Mouse (Mus musculus): ENCODE measurements around the gene Ccdc184. TPM values are rescaled to one million over a fixed set of nuclear protein-coding genes. Genes with fewer than 3 reads are reported as not detected.
A peak's percentile ranks its signal among the peaks of the same experiment; 100 is the strongest.

Gene Ccdc184
- polyA plus RNA-seq, 1 experiment from 2014 or later, result 1.1 TPM

DNA sequence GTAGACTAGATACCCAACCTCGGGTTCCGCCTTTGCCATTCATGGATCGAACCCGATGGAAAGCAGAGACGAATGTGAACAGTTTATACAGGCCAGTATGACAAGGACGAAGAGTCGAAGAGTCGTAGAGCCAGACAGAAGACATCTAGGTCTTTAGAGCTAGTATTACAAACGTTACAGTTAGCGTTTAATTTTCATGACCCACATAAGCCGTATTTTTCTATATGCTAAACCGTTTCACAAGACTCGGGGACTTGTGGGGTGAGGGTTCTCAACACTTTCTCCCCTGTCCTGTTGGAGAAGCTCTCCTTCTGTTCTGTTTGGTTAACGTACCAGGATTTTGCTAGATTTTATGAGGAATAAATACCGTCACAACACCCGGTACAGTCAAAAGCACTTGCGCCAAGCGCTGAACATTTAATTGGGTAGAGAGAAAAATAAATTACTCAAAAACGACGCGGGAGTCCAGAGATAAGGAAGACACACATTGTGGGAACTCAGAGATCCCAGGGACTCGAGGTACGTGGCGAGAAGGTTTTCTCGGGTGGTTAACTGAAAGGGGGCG, 13.7 kb downstream of the Ccdc184 start:
- no peak overlapping the region for H3K27ac ChIP-seq
- no peak for ATAC-seq (ENCODE audit: insufficient number of reproducible peaks, insufficient read depth, low FRiP score, low TSS enrichment, low read depth)
- H3K4me2 ChIP-seq, result peak overlapping the region; percentile 70
- H3K27me3 ChIP-seq, result peaks cover 21% of the 10 kb centered on the region
- 5% methylated on average over 26 of the region's 26 CpGs for WGBS
- H3K9ac ChIP-seq, result peak overlapping the region; percentile 60
- H3K9me3 ChIP-seq, result no peaks in the 10 kb centered on the region
- H3K36me3 ChIP-seq, result no peaks in the 10 kb centered on the region
- H3K4me1 ChIP-seq, result peaks cover 7% of the 10 kb centered on the region; the same call in 1 of the 2 replicates
- peak overlapping the region; percentile 47 for H3K4me3 ChIP-seq

DNA sequence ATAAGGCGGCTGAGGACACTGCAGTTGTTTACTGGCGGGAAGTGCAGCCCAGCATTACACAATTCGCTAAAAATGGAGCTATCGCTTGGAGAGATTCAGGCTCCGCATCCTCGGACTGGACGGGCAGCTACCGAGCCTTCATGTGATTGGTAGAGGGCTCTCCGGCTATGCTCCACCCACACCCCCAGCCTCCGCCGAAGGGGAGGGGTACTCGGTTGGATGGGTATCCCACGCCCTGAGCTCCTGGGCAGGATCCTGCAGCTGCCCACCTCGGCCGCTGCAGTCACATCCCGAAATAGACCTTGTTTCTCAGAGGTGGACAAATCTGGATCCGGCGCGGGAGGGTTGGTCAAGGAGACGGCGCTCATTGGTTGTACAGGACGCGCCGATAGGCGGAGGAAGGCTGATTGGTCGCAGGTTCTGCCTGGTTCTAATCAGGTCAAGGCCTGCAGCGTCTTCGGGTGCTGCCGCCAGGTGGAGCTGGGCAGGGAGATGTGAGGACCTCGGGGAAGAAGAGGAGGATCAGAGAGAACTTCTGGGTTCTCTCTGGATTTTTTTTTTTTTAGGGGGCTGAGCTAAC, 14.3 kb downstream of the Ccdc184 start:
- Histone ChIP-seq H3K27me3 (peaks cover 15% of the 10 kb centered on the region), H3K9me3 (no peaks in the 10 kb centered on the region), H3K4me1 (peaks cover 7% of the 10 kb centered on the region; the same call in 1 of the 2 replicates), H3K36me3 (no peaks in the 10 kb centered on the region), H3K4me2 (peak overlapping the region; percentile 70), H3K27ac (no peak overlapping the region), H3K4me3 (peak overlapping the region; percentile 47), H3K9ac (peak overlapping the region; percentile 60)
- peak; percentile 93 for ATAC-seq (ENCODE audit: insufficient number of reproducible peaks, insufficient read depth, low FRiP score, low TSS enrichment, low read depth)
- WGBS, result under 1% methylated on average over 30 of the region's 30 CpGs

DNA sequence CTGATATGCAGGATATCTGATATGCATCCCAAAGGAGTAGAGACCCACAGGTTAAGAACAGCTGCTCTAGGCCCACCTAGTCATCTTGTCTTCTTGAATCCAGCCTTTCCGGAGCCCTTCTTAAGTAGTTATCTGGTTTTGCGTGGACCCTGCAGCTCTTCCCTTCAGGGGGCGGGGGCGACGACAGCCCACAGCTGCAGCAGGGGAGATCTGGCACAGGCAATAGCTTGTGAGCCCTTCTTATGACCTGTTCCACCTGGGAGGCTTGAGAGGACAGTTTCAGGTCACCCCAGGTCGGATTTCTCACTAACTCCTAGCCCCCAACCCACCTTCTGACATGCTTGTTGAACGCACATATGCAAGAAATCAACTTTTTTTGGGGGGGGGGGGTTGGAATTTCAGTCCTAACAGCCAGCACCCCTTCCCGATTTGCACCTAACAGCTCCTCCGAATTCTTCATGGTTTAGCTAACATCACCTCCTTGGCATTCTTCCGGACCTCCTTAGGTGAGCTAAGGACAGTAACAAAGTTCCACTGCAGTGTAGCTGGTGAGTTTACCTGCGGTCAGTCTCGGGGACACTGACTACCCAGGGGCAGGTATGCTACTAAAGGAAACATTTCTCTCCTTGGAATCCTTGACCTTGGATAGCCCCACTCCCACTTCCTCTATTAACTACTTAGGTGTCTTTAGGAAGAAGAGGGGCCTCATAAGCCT, 15.1 kb downstream of the Ccdc184 start:
- peaks cover 7% of the 10 kb centered on the region; the same call in 1 of the 2 replicates for H3K4me1 ChIP-seq
- peaks cover 10% of the 10 kb centered on the region for H3K27me3 ChIP-seq
- no peak for ATAC-seq (ENCODE audit: insufficient number of reproducible peaks, insufficient read depth, low FRiP score, low TSS enrichment, low read depth)
- peak overlapping the region; percentile 70 for H3K4me2 ChIP-seq
- 67% methylated on average over 12 of the region's 12 CpGs for WGBS
- H3K36me3 ChIP-seq, result no peaks in the 10 kb centered on the region
- no peak overlapping the region for H3K27ac ChIP-seq
- H3K4me3 ChIP-seq, result no peak overlapping the region
- H3K9me3 ChIP-seq, result no peaks in the 10 kb centered on the region
- H3K9ac ChIP-seq, result no peak overlapping the region

DNA sequence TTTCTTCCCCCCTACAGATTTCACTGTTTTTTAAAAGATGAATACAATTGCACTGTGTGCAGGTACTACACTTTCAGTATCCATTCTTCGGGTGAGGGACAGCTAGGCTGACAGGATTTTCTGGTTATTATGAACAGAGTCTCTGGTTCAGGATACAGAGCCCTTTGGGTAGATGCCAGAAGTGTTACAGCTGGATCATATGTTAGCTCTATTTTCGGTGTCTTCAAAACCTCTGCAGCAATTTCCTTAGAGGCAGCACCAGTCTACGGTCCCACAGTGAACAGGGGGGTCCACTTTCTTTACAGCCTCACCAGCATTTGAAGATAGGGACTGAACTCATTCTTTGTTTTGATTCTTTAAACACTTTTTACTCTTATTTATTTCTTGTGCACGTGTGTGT, 17.5 kb downstream of the Ccdc184 start:
- 0 out of 2 replicates have a peak, but pooled peaks cover 2% of the 10 kb centered on the region for H3K27me3 ChIP-seq
- WGBS, result 49% methylated on average over 4 of the region's 4 CpGs
- H3K36me3 ChIP-seq, result no peaks in the 10 kb centered on the region
- no peak for ATAC-seq (ENCODE audit: insufficient number of reproducible peaks, insufficient read depth, low FRiP score, low TSS enrichment, low read depth)
- H3K4me1 ChIP-seq, result peaks cover 7% of the 10 kb centered on the region; the same call in 1 of the 2 replicates
- no peak overlapping the region for H3K4me2 ChIP-seq
- H3K9me3 ChIP-seq, result no peaks in the 10 kb centered on the region
- no peak overlapping the region for H3K4me3 ChIP-seq
- H3K9ac ChIP-seq, result no peak overlapping the region
- no peak overlapping the region for H3K27ac ChIP-seq

DNA sequence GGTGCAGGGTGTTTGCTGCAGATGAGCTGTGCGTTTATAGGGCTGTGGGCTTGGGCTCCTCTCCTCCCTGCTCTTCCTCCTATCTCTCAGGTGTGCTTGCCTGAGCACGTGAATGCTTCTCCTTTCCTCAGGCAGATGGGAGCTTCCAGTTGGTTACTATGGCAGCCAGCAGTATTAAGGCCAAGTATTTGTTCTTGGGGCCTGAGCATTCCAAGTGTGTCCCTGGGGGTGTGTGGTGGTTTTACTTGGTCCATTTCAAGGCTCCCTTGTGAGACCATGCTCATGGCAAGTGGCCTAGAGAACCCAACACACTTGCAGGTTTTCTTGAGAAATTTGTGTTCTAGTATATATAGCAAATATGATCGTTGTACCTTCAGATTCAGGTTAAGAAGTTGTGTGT, 28.5 kb downstream of the Ccdc184 start, which contains the start of gene Olfr288:
Gene Olfr288, minus strand, starts transcription at position 101 of the 400 bp plus-strand sequence.
- ATAC-seq (ENCODE audit: insufficient number of reproducible peaks, insufficient read depth, low FRiP score, low TSS enrichment, low read depth), result no peak
- WGBS, result 63% methylated on average over 3 of the region's 3 CpGs

DNA sequence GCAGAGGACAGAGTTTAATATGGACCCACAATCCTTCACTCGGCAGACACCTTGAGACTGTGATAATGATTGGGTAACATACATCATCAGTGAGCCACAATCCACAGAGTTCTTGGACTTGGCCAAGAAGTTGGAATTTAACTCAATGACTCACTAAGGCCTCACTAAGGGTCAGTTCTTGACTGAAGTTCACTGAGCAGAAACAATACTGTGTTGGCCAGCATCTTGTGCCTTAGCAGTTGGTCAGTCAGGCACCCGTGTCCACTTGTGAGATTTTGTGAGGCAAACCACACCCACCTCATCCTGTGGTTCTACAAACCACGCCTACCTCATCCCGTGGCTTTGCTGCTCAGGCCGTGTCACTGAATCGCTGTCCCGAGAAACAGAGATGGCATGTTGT, 42.7 kb downstream of the Ccdc184 start:
- no peak overlapping the region for H3K4me2 ChIP-seq
- H3K36me3 ChIP-seq, result no peaks in the 10 kb centered on the region
- no peaks in the 10 kb centered on the region for H3K9me3 ChIP-seq
- no peaks in the 10 kb centered on the region for H3K4me1 ChIP-seq
- H3K4me3 ChIP-seq, result no peak overlapping the region
- 87% methylated on average over 7 of the region's 7 CpGs for WGBS
- H3K9ac ChIP-seq, result no peak overlapping the region
- no peak overlapping the region for H3K27ac ChIP-seq
- no peaks in the 10 kb centered on the region for H3K27me3 ChIP-seq
- no peak for ATAC-seq (ENCODE audit: insufficient number of reproducible peaks, insufficient read depth, low FRiP score, low TSS enrichment, low read depth)

More for the DNA sequence above, 28.5 kb downstream of the Ccdc184 start, which contains the start of gene Olfr288:
- no peaks in the 10 kb centered on the region for H3K9me3 ChIP-seq
- H3K9ac ChIP-seq, result no peak within 1 kb of the TSS
- H3K27ac ChIP-seq, result no peak within 1 kb of the TSS
- H3K27me3 ChIP-seq, result peaks cover 3% of the 10 kb centered on the region; the same call in 1 of the 2 replicates
- no peak within 1 kb of the TSS for H3K4me3 ChIP-seq
- H3K4me2 ChIP-seq, result no peak within 1 kb of the TSS
- no peaks in the 10 kb centered on the region for H3K4me1 ChIP-seq
- H3K36me3 ChIP-seq, result no peaks in the 10 kb centered on the region

DNA sequence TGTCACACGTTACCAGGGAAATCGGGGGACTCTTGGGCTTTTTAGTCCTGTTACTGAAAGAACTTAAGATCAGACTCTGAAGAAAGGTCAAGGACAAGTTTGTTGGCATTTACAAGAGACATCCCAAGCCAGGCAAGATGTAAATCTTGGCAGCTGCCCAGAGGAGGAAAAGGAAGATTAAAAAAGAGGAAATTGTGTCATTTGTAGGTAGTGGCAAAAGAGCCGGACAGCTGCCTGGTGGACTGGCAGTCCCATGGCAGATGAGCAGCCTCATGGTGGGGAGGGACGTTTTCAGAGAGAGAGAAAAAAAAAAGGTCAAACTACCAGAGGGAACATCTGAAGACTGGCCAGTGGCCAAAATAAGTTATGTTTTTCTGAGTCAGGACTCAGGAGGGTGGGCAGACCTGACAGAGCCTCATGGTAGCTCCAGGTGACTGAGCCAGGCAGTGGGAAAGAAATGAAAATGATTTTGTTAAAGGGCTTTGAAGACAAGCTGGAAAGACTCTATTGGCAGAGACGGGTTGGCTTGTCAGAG, 46.4 kb downstream of the Ccdc184 start:
- WGBS, result 80% methylated on average over 5 of the region's 5 CpGs
- ATAC-seq (ENCODE audit: insufficient number of reproducible peaks, insufficient read depth, low FRiP score, low TSS enrichment, low read depth), result no peak
- Histone ChIP-seq H3K4me2 (no peak overlapping the region), H3K27ac (no peak overlapping the region), H3K27me3 (no peaks in the 10 kb centered on the region), H3K4me1 (no peaks in the 10 kb centered on the region), H3K36me3 (no peaks in the 10 kb centered on the region), H3K9me3 (no peaks in the 10 kb centered on the region), H3K4me3 (no peak overlapping the region), H3K9ac (no peak overlapping the region)

DNA sequence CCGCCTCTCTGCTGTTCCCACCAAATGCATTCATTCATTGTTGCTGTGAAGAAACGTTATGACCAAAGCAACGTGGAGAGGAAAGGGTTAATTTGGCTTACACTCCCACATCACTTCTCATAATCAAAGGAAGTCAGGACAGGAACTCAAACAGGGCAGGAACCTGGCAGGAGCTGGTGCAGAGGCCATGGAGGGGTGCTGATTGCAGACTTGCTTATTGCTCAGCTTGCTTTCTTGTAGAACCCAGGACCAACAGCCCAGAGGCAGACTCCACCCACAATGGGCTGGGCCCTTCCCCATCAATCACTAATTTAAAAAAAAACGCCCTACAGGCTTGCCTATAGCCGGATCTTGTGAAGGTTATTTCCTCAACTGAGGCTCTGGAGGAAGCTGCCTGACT, 47.2 kb downstream of the Ccdc184 start:
- Histone ChIP-seq H3K9me3 (no peaks in the 10 kb centered on the region), H3K9ac (no peak overlapping the region), H3K27ac (no peak overlapping the region), H3K27me3 (no peaks in the 10 kb centered on the region), H3K4me2 (no peak overlapping the region), H3K4me1 (no peaks in the 10 kb centered on the region), H3K4me3 (no peak overlapping the region), H3K36me3 (no peaks in the 10 kb centered on the region)
- 72% methylated on average over 5 of the region's 5 CpGs for WGBS
- ATAC-seq (ENCODE audit: insufficient number of reproducible peaks, insufficient read depth, low FRiP score, low TSS enrichment, low read depth), result no peak

Other genes with a start within 250 kb of the Ccdc184 start
- 37.8 and 38.7 TPM in 2 replicates for gene Tmem106c, start 203.0 kb upstream of the Ccdc184 start, polyA plus RNA-seq (2015; fragmentation: Nextera tagmentation; extraction: Ambion mirVana)
- gene Col2a1, start 162.5 kb upstream of the Ccdc184 start, polyA plus RNA-seq (2015; fragmentation: Nextera tagmentation; extraction: Ambion mirVana), result 306 and 385 TPM in 2 replicates
- gene Pfkm, start 74.6 kb upstream of the Ccdc184 start, polyA plus RNA-seq (2015; fragmentation: Nextera tagmentation; extraction: Ambion mirVana), result 43.0 and 47.0 TPM in 2 replicates
- 36.5 and 42.1 TPM in 2 replicates for gene Senp1, start 73.4 kb upstream of the Ccdc184 start, polyA plus RNA-seq (2015; fragmentation: Nextera tagmentation; extraction: Ambion mirVana)
- gene Asb8, start 1.5 kb upstream of the Ccdc184 start, polyA plus RNA-seq (2015; fragmentation: Nextera tagmentation; extraction: Ambion mirVana), result 49.2 and 55.3 TPM in 2 replicates
- not detected in 2 replicates for gene Olfr288, start 28.4 kb downstream of the Ccdc184 start, polyA plus RNA-seq (2015; fragmentation: Nextera tagmentation; extraction: Ambion mirVana)
- gene Gm44579, start 53.8 kb downstream of the Ccdc184 start, polyA plus RNA-seq (2015; fragmentation: Nextera tagmentation; extraction: Ambion mirVana), result not detected in 2 replicates
- not detected in 2 replicates for gene Olfr287, start 53.9 kb downstream of the Ccdc184 start, polyA plus RNA-seq (2015; fragmentation: Nextera tagmentation; extraction: Ambion mirVana)
- gene Olfr286, start 67.3 kb downstream of the Ccdc184 start, polyA plus RNA-seq (2015; fragmentation: Nextera tagmentation; extraction: Ambion mirVana), result not detected in 2 replicates
- gene H1fnt, start 90.1 kb downstream of the Ccdc184 start, polyA plus RNA-seq (2015; fragmentation: Nextera tagmentation; extraction: Ambion mirVana), result not detected in 2 replicates
- 0.90 and 1.4 TPM in 2 replicates for gene Zfp641, start 129.0 kb downstream of the Ccdc184 start, polyA plus RNA-seq (2015; fragmentation: Nextera tagmentation; extraction: Ambion mirVana)
- not detected in 2 replicates for gene Olfr285, start 150.2 kb downstream of the Ccdc184 start, polyA plus RNA-seq (2015; fragmentation: Nextera tagmentation; extraction: Ambion mirVana)
- gene Olfr284, start 173.8 kb downstream of the Ccdc184 start, polyA plus RNA-seq (2015; fragmentation: Nextera tagmentation; extraction: Ambion mirVana), result 0.22 and 0.59 TPM in 2 replicates
- not detected in 2 replicates for gene Olfr283, start 213.8 kb downstream of the Ccdc184 start, polyA plus RNA-seq (2015; fragmentation: Nextera tagmentation; extraction: Ambion mirVana)